Mouse (Mus musculus): ENCODE results near the gene Cox16. TPM values are rescaled to one million over a fixed set of nuclear protein-coding genes. Genes with fewer than 3 reads are reported as not detected.
"Not testable (repeated sequence)": the region's sequence is repeated elsewhere in the genome, so short reads cannot be mapped to it uniquely, and the experiment has no call there.

The Cox16 gene
- 115 and 126 TPM in 2 replicates for polyA plus RNA-seq (2015; fragmentation: Nextera tagmentation; extraction: Ambion mirVana)

GRCm38 (mm10) chr12:81484727-81485191 is at the start of gene Cox16:
Gene Cox16, minus strand, starts transcription at chr12:81485127.
- H3K4me3 ChIP-seq, result peak within 1 kb of the TSS; percentile 69
- ATAC-seq (ENCODE audit: borderline replicate concordance, extremely low read depth, low FRiP score, low TSS enrichment), result peak; percentile 98
- WGBS, result under 1% methylated on average over 31 of the region's 31 CpGs
- peaks cover 8% of the 10 kb centered on the region for H3K4me1 ChIP-seq
- peak within 1 kb of the TSS; percentile 67 for H3K4me2 ChIP-seq
- H3K36me3 ChIP-seq, result no peaks in the 10 kb centered on the region
- H3K27ac ChIP-seq, result peak within 1 kb of the TSS; percentile 95
- no peaks in the 10 kb centered on the region for H3K9me3 ChIP-seq
- peak within 1 kb of the TSS; percentile 60 for H3K9ac ChIP-seq
- no peaks in the 10 kb centered on the region for H3K27me3 ChIP-seq

GRCm38 (mm10) chr12:81533029-81533419 is 48.1 kb upstream of the Cox16 start:
- peak overlapping the region; percentile 84 for H3K4me3 ChIP-seq
- H3K9ac ChIP-seq, result peak overlapping the region; percentile 80
- peak; percentile 23; the same call in 1 of the 2 replicates for ATAC-seq (ENCODE audit: borderline replicate concordance, extremely low read depth, low FRiP score, low TSS enrichment)
- 34% methylated on average over 4 of the region's 4 CpGs for WGBS
- no peaks in the 10 kb centered on the region for H3K36me3 ChIP-seq
- no peaks in the 10 kb centered on the region for H3K27me3 ChIP-seq
- peak overlapping the region; percentile 43; the same call in 1 of the 2 replicates for H3K27ac ChIP-seq
- H3K4me1 ChIP-seq, result peaks cover 10% of the 10 kb centered on the region; the same call in 1 of the 2 replicates
- H3K4me2 ChIP-seq, result peak overlapping the region; percentile 65
- H3K9me3 ChIP-seq, result no peaks in the 10 kb centered on the region

GRCm38 (mm10) chr12:81532316-81533028 is 47.5 kb upstream of the Cox16 start, which contains the start of the genes Gm20498 and Synj2bp:
Gene Gm20498, minus strand, starts transcription at chr12:81532905.
Gene Synj2bp, minus strand, starts transcription at chr12:81532911.
- peak; percentile 94 for ATAC-seq (ENCODE audit: borderline replicate concordance, extremely low read depth, low FRiP score, low TSS enrichment)
- H3K9me3 ChIP-seq, result no peaks in the 10 kb centered on the region
- peak within 1 kb of the TSS; percentile 43 for H3K27ac ChIP-seq
- peak within 1 kb of the TSS; percentile 65 for H3K4me2 ChIP-seq
- WGBS, result under 1% methylated on average over 46 of the region's 46 CpGs
- H3K27me3 ChIP-seq, result no peaks in the 10 kb centered on the region
- H3K4me1 ChIP-seq, result peaks cover 10% of the 10 kb centered on the region; the same call in 1 of the 2 replicates
- H3K36me3 ChIP-seq, result no peaks in the 10 kb centered on the region
- peak within 1 kb of the TSS; percentile 84 for H3K4me3 ChIP-seq
- H3K9ac ChIP-seq, result peak within 1 kb of the TSS; percentile 80

GRCm38 (mm10) chr12:81530587-81530986 is 45.7 kb upstream of the Cox16 start:
- H3K4me2 ChIP-seq; H3K9me3 ChIP-seq; H3K4me1 ChIP-seq; ATAC-seq (ENCODE audit: borderline replicate concordance, extremely low read depth, low FRiP score, low TSS enrichment); H3K36me3 ChIP-seq; H3K9ac ChIP-seq; H3K27ac ChIP-seq; H3K4me3 ChIP-seq; H3K27me3 ChIP-seq: not testable (repeated sequence)
- 66% methylated on average over 8 of the region's 8 CpGs for WGBS

- H3K9ac ChIP-seq; H3K9me3 ChIP-seq; H3K4me1 ChIP-seq; H3K27me3 ChIP-seq; H3K27ac ChIP-seq; ATAC-seq (ENCODE audit: borderline replicate concordance, extremely low read depth, low FRiP score, low TSS enrichment); H3K36me3 ChIP-seq; H3K4me2 ChIP-seq; H3K4me3 ChIP-seq: not testable (repeated sequence)
- 94% methylated on average over 9 of the region's 9 CpGs for WGBS
These were observed 12.0 kb upstream of the Cox16 start for GRCm38 (mm10) chr12:81496906-81497305.

- no peak overlapping the region for H3K9ac ChIP-seq
- ATAC-seq (ENCODE audit: borderline replicate concordance, extremely low read depth, low FRiP score, low TSS enrichment), result no peak
- H3K27ac ChIP-seq, result no peak overlapping the region
- H3K4me3 ChIP-seq, result no peak overlapping the region
- WGBS, result 91% methylated on average over 5 of the region's 5 CpGs
- H3K36me3 ChIP-seq, result no peaks in the 10 kb centered on the region
- H3K27me3 ChIP-seq, result no peaks in the 10 kb centered on the region
- no peaks in the 10 kb centered on the region for H3K9me3 ChIP-seq
- no peak overlapping the region for H3K4me2 ChIP-seq
- H3K4me1 ChIP-seq, result no peaks in the 10 kb centered on the region
These were observed 5.6 kb upstream of the Cox16 start for GRCm38 (mm10) chr12:81490491-81490890.

GRCm38 (mm10) chr12:81485311-81485710 is 384 bp upstream of the Cox16 start:
- no peaks in the 10 kb centered on the region for H3K9me3 ChIP-seq
- peaks cover 8% of the 10 kb centered on the region for H3K4me1 ChIP-seq
- H3K27me3 ChIP-seq, result no peaks in the 10 kb centered on the region
- peak overlapping the region; percentile 60; the same call in 1 of the 2 replicates for H3K9ac ChIP-seq
- no peaks in the 10 kb centered on the region for H3K36me3 ChIP-seq
- WGBS, result 41% methylated on average over 6 of the region's 6 CpGs
- no peak for ATAC-seq (ENCODE audit: borderline replicate concordance, extremely low read depth, low FRiP score, low TSS enrichment)
- H3K4me2 ChIP-seq, result peak overlapping the region; percentile 67
- H3K27ac ChIP-seq, result peak overlapping the region; percentile 95
- H3K4me3 ChIP-seq, result peak overlapping the region; percentile 69

GRCm38 (mm10) chr12:81484212-81484611 is 715 bp downstream of the Cox16 start:
- no peak for ATAC-seq (ENCODE audit: borderline replicate concordance, extremely low read depth, low FRiP score, low TSS enrichment)
- no peaks in the 10 kb centered on the region for H3K27me3 ChIP-seq
- 1% methylated on average over 7 of the region's 7 CpGs for WGBS
- peak overlapping the region; percentile 60 for H3K9ac ChIP-seq
- H3K27ac ChIP-seq, result peak overlapping the region; percentile 95
- no peaks in the 10 kb centered on the region for H3K9me3 ChIP-seq
- H3K4me3 ChIP-seq, result peak overlapping the region; percentile 69
- peak overlapping the region; percentile 67 for H3K4me2 ChIP-seq
- peaks cover 8% of the 10 kb centered on the region for H3K4me1 ChIP-seq
- H3K36me3 ChIP-seq, result no peaks in the 10 kb centered on the region

GRCm38 (mm10) chr12:81483656-81484055 is 1.3 kb downstream of the Cox16 start:
- Histone ChIP-seq H3K4me3 (peak overlapping the region; percentile 69), H3K9ac (no peak overlapping the region), H3K4me1 (peaks cover 8% of the 10 kb centered on the region), H3K27me3 (no peaks in the 10 kb centered on the region), H3K36me3 (no peaks in the 10 kb centered on the region), H3K9me3 (no peaks in the 10 kb centered on the region), H3K27ac (no peak overlapping the region), H3K4me2 (peak overlapping the region; percentile 67)
- no peak for ATAC-seq (ENCODE audit: borderline replicate concordance, extremely low read depth, low FRiP score, low TSS enrichment)
- 41% methylated on average over 17 of the region's 17 CpGs for WGBS

- not testable (repeated sequence) for H3K27me3 ChIP-seq; H3K36me3 ChIP-seq; ATAC-seq (ENCODE audit: borderline replicate concordance, extremely low read depth, low FRiP score, low TSS enrichment); H3K4me2 ChIP-seq; H3K4me1 ChIP-seq; H3K9me3 ChIP-seq; H3K27ac ChIP-seq; H3K4me3 ChIP-seq; H3K9ac ChIP-seq
- 92% methylated on average over 7 of the region's 7 CpGs for WGBS
These were observed 25.9 kb downstream of the Cox16 start for GRCm38 (mm10) chr12:81459051-81459450.

- not testable (repeated sequence) for H3K36me3 ChIP-seq; ATAC-seq (ENCODE audit: borderline replicate concordance, extremely low read depth, low FRiP score, low TSS enrichment); H3K27me3 ChIP-seq; H3K4me3 ChIP-seq; H3K4me1 ChIP-seq; H3K27ac ChIP-seq; H3K4me2 ChIP-seq; H3K9ac ChIP-seq; H3K9me3 ChIP-seq
- 92% methylated on average over 9 of the region's 9 CpGs for WGBS
These were observed 45.9 kb downstream of the Cox16 start for GRCm38 (mm10) chr12:81438985-81439384.

GRCm38 (mm10) chr12:81434778-81435177 is 50.1 kb downstream of the Cox16 start:
- not testable (repeated sequence) for H3K4me3 ChIP-seq; H3K9me3 ChIP-seq; H3K4me2 ChIP-seq; H3K4me1 ChIP-seq; H3K27me3 ChIP-seq; H3K9ac ChIP-seq; H3K27ac ChIP-seq; ATAC-seq (ENCODE audit: borderline replicate concordance, extremely low read depth, low FRiP score, low TSS enrichment)
- H3K36me3 ChIP-seq, result peaks cover 11% of the 10 kb centered on the region; the same call in 1 of the 2 replicates
- WGBS, result 83% methylated on average over 2 of the region's 2 CpGs
